Mouse (Mus musculus) C2C12 (cell line): ENCODE results near the gene Swap70.
"Not testable (repeated sequence)": the region's sequence is repeated elsewhere in the genome, so short reads cannot be mapped to it uniquely, and the experiment has no call there.

Experiments used
- CEBPB ChIP-seq: IDR thresholded peaks from one replicate; pipeline ENCODE4 v1.6.1; 2011; ENCODE audit warnings: low read depth, mild to moderate bottlenecking, control low read depth, moderate library complexity
- CTCF ChIP-seq: IDR thresholded peaks from one replicate; pipeline ENCODE4 v1.5.1; 2011; ENCODE audit not compliant: control insufficient read depth, insufficient read depth, insufficient read length
- MAX ChIP-seq: IDR thresholded peaks from one replicate; pipeline ENCODE4 v1.6.1; 2011; ENCODE audit warnings: mild to moderate bottlenecking, control low read depth
- MYOD1 ChIP-seq: IDR thresholded peaks from one replicate; pipeline ENCODE4 v1.6.1; 2011; ENCODE audit warnings: low read depth; ENCODE audit not compliant: control insufficient read depth, insufficient read length
- MYOG ChIP-seq: IDR thresholded peaks from one replicate; pipeline ENCODE4 v1.6.1; 2011; ENCODE audit not compliant: control insufficient read depth, insufficient read length; ENCODE audit errors: extremely low read depth
- USF1 ChIP-seq: IDR thresholded peaks from one replicate; pipeline ENCODE4 v1.6.1; 2011; ENCODE audit warnings: low read depth, mild to moderate bottlenecking, control low read depth, moderate library complexity

DNA sequence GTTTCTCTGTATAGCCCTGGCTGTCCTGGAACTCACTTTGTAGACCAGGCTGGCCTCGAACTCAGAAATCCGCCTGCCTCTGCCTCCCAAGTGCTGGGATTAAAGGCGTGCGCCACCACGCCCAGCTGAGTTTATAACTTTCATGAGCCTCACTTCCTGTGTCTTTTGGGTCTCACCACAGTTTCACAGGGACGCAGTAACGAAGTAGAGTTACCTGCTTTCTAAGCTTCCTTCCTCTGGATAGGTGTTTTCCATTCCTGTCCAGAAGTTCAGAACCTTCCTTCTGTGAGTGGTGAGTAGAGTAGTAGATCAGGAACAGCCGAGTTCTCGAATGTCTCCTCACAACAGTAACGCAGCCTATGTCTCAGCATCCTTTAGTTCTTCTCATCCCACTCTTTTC lies 9.6 kb downstream of the Swap70 start:
- TF ChIP-seq CTCF, MAX, USF1, MYOD1, MYOG, CEBPB: not testable (repeated sequence)
